Comparison of ENCODE assay signal across 8 mouse cellular contexts in the genomic region with DNA sequence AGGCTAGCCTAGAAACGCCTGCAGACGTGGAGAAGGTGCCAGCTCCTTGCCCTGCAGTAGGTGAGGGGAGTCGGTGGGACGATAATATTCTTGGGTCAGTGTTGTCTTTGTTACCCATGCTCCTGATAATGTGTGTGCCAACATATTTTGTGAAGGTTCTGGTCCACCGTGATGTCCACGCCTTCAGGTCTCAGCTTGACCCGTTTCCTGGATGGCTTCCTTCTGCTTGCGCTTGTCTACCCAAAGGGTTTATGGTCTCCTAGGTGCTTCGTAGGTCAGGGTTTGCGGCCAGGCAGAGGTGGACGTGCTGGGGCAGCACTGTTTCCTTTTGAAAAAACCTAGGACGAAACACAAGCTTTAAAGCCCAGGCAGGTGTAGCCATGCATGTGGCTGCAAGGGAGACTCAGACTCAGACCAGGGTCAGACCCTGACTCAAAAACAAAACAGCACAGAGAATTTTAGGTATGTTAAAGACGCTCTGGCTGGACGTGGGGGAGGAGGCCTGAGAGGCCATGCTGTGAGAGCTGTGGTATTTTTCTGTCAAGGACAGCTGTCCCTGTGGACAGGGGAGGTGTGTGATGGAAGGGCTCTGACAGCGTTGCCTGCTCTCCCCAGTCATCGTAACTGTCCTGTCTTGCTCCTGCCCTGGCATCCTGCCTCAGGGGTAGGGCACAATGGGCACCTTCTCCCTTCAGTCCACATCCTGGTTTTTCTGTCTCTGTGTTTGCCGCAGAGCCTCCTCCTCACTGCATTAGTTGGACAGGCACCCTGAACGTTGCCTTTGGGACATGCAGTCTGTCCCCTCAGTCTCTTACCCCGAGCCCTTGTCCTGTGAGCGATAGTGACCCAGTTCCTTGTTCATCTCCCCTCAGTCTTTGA. TPM values are rescaled to one million over a fixed set of nuclear protein-coding genes. Genes with fewer than 3 reads are reported as not detected.
DNase-seq lines count a peak whose midpoint lies in the region; ATAC-seq and TF ChIP-seq lines count a peak whose summit lies in the region.

No protein-coding gene starts in this region.

- no peak for TF ChIP-seq CTCF in thymus, adult 2 months (IDR thresholded peaks at IDR 0.05; ENCODE audit: borderline replicate concordance, control insufficient read depth, extremely low read depth, insufficient read depth, low read length, poor library complexity)

- H3K27ac ChIP-seq in thymus, adult 2 months (ENCODE audit: control insufficient read depth, insufficient read depth, low read length): peak overlapping the region; percentile 47; the same call in 1 of the 2 replicates
- H3K27ac ChIP-seq in limb, embryonic 12.5 days: peak overlapping the region; percentile 72

- DNase-seq in frontal cortex, postnatal 25 days (ENCODE audit: low spot score in 2 of 2): no peak
- DNase-seq in thymus, adult 2 months: no peak
- DNase-seq in thymus, postnatal 0 days (ENCODE audit: low spot score): no peak
- no peak for DNase-seq in urinary bladder, postnatal 4 days (ENCODE audit: low spot score in 2 of 2)
- no peak for DNase-seq in adipocyte (ENCODE audit: low spot score)
- no peak for DNase-seq in right cerebral cortex, postnatal 14 days

- WGBS in thymus, adult 2 months: 89% methylated on average over 20 of the region's 20 CpGs
- WGBS in limb, embryonic 12.5 days: 47% methylated on average over 20 of the region's 20 CpGs

- H3K4me3 ChIP-seq in thymus, adult 2 months (ENCODE audit: control insufficient read depth, insufficient read depth, low read length): no peak overlapping the region
- H3K4me3 ChIP-seq in limb, embryonic 12.5 days (replicated peaks): no peak overlapping the region

- no peak for TF ChIP-seq POLR2A in thymus, adult 2 months (IDR thresholded peaks at IDR 0.05; ENCODE audit: control insufficient read depth, extremely low read depth, insufficient read depth, low read length, poor library complexity)

- H3K36me3 ChIP-seq in thymus, adult 2 months (ENCODE audit: control insufficient read depth, insufficient read depth, low read length): no peaks in the 10 kb centered on the region
- peaks cover 26% of the 10 kb centered on the region for H3K36me3 ChIP-seq in limb, embryonic 12.5 days

- peak; percentile 1; the same call in 1 of the 2 replicates for ATAC-seq in frontal cortex, adult (ENCODE audit: low TSS enrichment)
- ATAC-seq in limb, embryonic 12.5 days (ENCODE audit: insufficient number of reproducible peaks, insufficient read depth, low FRiP score, low TSS enrichment, low read depth): no peak

- H3K27me3 ChIP-seq in thymus, adult 2 months (ENCODE audit: control insufficient read depth, insufficient read depth, low read length): no peaks in the 10 kb centered on the region
- no peaks in the 10 kb centered on the region for H3K27me3 ChIP-seq in limb, embryonic 12.5 days

- peak overlapping the region; percentile 27; the same call in 1 of the 2 replicates for H3K9ac ChIP-seq in limb, embryonic 12.5 days (replicated peaks)

- no peaks in the 10 kb centered on the region for H3K9me3 ChIP-seq in limb, embryonic 12.5 days

- 0 out of 2 replicates have a peak overlapping the region, but pooled peaks have one; percentile 13 for H3K4me2 ChIP-seq in limb, embryonic 12.5 days

- H3K4me1 ChIP-seq in thymus, adult 2 months (replicated peaks; ENCODE audit: control insufficient read depth, insufficient read depth, low read length): peaks cover 74% of the 10 kb centered on the region
- peaks cover 90% of the 10 kb centered on the region for H3K4me1 ChIP-seq in limb, embryonic 12.5 days (replicated peaks)

RNA-seq across cellular contexts. Expression of gene Sec14l1, which starts 5.6 kb away (rescaled TPM):
- 75.6 and 84.8 TPM in 2 replicates for polyA plus RNA-seq in thymus, adult 2 months (2012; rRNA removed)
- polyA plus RNA-seq in thymus, postnatal 0 days (2015; fragmentation: Nextera tagmentation; extraction: Ambion mirVana): 35.9 and 37.7 TPM in 2 replicates
- 52.6 and 57.5 TPM in 2 replicates for polyA plus RNA-seq in limb, embryonic 12.5 days (2016; fragmentation: Nextera tagmentation; extraction: Ambion mirVana)
